Mouse (Mus musculus): ENCODE measurements around the gene Uqcc2. TPM values are rescaled to one million over a fixed set of nuclear protein-coding genes. Genes with fewer than 3 reads are reported as not detected.

The Uqcc2 gene
- total RNA-seq (2017): 97.7 and 113 TPM in 2 replicates

GRCm38 (mm10) chr17:27133551-27134141, at the start of gene Uqcc2:
Uqcc2 (minus strand) TSS chr17:27133916.
- ATAC-seq (replicated peaks in 1 of 2; ENCODE audit: insufficient read depth in 1 of 2, low FRiP score in 2 of 2, low TSS enrichment in 1 of 2, low read depth in 1 of 2, poor library complexity in 2 of 2, severe bottlenecking in 2 of 2): peak; percentile 90

GRCm38 (mm10) chr17:27182401-27182800, 48.7 kb upstream of the Uqcc2 start:
- ATAC-seq (replicated peaks in 1 of 2; ENCODE audit: insufficient read depth in 1 of 2, low FRiP score in 2 of 2, low TSS enrichment in 1 of 2, low read depth in 1 of 2, poor library complexity in 2 of 2, severe bottlenecking in 2 of 2): no peak

GRCm38 (mm10) chr17:27181666-27182065, 48.0 kb upstream of the Uqcc2 start:
- no peak for ATAC-seq (replicated peaks in 1 of 2; ENCODE audit: insufficient read depth in 1 of 2, low FRiP score in 2 of 2, low TSS enrichment in 1 of 2, low read depth in 1 of 2, poor library complexity in 2 of 2, severe bottlenecking in 2 of 2)

DNA sequence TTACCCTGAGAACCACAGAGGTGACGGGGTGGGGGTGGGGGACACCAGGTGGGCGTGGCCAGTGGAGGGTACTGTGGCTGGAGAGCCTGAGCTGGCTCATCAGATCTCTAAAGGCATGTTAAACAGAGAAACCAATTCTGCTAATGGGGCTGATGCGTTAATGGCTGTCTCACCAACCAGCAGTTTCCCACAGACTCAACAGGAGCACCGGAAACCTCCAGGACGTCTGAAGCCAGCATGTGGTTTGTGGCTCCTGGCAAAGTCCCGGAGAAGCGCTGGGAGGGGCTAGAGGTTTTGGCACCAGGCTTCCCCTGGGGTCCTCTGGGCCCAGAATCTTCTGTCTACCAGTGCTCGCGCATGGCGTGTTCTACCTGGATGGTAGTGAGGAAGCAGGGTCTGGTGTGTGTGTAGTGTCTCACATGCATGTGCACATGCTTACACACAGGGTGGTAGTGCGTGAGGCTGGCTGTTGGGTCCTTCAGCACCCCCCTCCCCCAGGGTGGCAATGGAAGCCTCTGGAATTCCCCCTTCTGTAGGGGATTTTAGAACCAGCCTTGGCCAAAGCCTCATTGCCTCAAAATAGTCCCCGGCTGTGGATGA, 46.1 kb upstream of the Uqcc2 start:
- ATAC-seq (replicated peaks in 1 of 2; ENCODE audit: insufficient read depth in 1 of 2, low FRiP score in 2 of 2, low TSS enrichment in 1 of 2, low read depth in 1 of 2, poor library complexity in 2 of 2, severe bottlenecking in 2 of 2): peak; percentile 27 to 46; a peak in 3 of 4 replicates

- no peak for ATAC-seq (replicated peaks in 1 of 2; ENCODE audit: insufficient read depth in 1 of 2, low FRiP score in 2 of 2, low TSS enrichment in 1 of 2, low read depth in 1 of 2, poor library complexity in 2 of 2, severe bottlenecking in 2 of 2)
Measured at GRCm38 (mm10) chr17:27178427-27179177, 44.9 kb upstream of the Uqcc2 start.

GRCm38 (mm10) chr17:27178019-27178418, 44.3 kb upstream of the Uqcc2 start:
- ATAC-seq (replicated peaks in 1 of 2; ENCODE audit: insufficient read depth in 1 of 2, low FRiP score in 2 of 2, low TSS enrichment in 1 of 2, low read depth in 1 of 2, poor library complexity in 2 of 2, severe bottlenecking in 2 of 2): no peak

DNA sequence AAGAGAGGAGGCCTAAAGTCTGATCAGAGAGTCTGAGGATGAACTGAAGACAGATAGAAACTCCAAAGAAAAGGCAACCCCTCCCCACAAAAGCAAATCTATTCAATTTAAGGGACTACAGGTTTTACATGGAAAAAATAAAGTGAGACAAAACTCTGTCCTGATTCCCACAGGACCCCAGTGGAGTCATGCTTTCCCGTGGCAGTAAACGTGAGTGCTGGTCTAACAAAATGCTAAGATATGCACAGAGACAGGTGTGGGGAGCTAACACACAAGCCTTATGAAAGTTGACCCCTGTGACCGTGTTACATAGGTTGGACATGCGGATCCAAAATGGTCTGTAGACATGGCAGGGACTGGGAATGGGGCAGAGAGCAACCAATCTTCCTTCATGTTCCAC, 43.0 kb upstream of the Uqcc2 start:
- ATAC-seq (replicated peaks in 1 of 2; ENCODE audit: insufficient read depth in 1 of 2, low FRiP score in 2 of 2, low TSS enrichment in 1 of 2, low read depth in 1 of 2, poor library complexity in 2 of 2, severe bottlenecking in 2 of 2): no peak

DNA sequence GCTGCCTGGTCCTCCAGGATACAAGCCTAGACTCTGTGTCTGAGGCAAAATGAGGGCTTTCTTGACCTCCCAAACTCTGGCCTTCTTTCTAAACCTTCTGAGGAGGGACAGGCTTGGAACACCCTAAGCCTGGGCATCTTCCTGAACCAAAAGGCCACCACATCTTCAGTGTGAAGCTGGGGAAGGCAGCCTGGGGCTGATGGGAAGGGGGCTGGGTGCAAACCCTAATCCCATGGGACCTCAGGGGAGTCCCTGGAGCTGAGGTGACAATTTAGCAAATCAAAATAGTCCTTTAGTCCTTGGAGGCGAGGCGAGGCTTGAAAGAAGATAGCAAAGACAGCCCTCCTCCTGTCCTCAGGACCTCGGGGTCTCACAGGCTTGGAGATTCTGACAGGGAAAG, 42.6 kb upstream of the Uqcc2 start:
- no peak for ATAC-seq (replicated peaks in 1 of 2; ENCODE audit: insufficient read depth in 1 of 2, low FRiP score in 2 of 2, low TSS enrichment in 1 of 2, low read depth in 1 of 2, poor library complexity in 2 of 2, severe bottlenecking in 2 of 2)

DNA sequence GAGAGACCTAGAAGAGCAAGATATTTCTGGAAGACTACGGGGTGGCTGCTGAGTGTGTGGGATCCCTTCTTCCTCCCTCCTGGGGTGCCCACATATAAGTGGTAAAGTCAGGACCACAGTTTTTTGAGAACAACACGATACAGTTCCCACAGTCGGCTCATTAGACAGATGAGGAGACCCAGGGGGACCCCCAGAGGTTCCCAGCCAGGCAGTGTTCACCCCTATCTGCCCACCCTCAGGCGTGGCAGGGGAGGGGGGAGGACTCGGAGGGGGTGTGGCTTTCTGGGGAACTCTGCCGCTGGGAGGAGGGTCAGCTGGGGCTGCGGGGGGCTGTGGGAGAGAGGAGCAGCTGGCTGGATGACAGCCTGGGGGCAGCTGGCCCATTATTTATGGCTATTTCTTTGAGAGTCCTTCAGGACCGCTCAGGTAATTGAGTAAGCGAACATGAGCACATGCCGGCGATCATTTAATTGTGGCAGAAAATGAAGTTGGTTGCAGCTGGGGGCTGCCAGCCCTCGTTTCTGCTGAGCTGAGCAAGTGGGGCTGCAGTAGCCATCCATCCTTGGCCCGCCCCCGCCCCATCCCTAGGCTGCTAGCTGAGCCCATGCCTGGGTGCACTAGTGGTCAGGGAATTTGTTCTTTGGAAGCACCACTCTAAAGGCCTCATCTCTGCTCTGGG, 41.6 kb upstream of the Uqcc2 start:
- no peak for ATAC-seq (replicated peaks in 1 of 2; ENCODE audit: insufficient read depth in 1 of 2, low FRiP score in 2 of 2, low TSS enrichment in 1 of 2, low read depth in 1 of 2, poor library complexity in 2 of 2, severe bottlenecking in 2 of 2)

GRCm38 (mm10) chr17:27173715-27174114, 40.0 kb upstream of the Uqcc2 start:
- ATAC-seq (replicated peaks in 1 of 2; ENCODE audit: insufficient read depth in 1 of 2, low FRiP score in 2 of 2, low TSS enrichment in 1 of 2, low read depth in 1 of 2, poor library complexity in 2 of 2, severe bottlenecking in 2 of 2): peak; percentile 64 to 77; a peak in 3 of 4 replicates

- no peak for ATAC-seq (replicated peaks in 1 of 2; ENCODE audit: insufficient read depth in 1 of 2, low FRiP score in 2 of 2, low TSS enrichment in 1 of 2, low read depth in 1 of 2, poor library complexity in 2 of 2, severe bottlenecking in 2 of 2)
Measured at GRCm38 (mm10) chr17:27172459-27172858, 38.7 kb upstream of the Uqcc2 start.

DNA sequence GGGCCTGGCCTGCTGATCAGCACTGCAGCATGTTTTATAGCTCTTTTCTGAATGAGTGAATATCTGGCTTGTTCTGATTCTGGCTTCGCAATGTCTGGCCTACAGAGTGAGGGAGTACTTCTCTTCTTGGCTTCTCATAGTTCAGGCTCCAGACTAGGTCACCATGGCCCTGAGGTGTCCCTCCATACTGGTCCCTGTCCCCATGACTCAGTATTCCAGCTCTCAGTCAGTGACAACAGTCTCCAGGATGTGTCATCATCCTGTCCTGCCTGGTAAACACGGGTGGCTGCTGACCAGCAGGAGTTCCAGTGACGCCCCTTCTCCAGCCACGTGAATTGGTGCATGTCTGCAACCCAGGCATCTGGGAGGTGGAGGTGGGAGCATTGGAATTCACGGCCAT, 37.4 kb upstream of the Uqcc2 start:
- ATAC-seq (replicated peaks in 1 of 2; ENCODE audit: insufficient read depth in 1 of 2, low FRiP score in 2 of 2, low TSS enrichment in 1 of 2, low read depth in 1 of 2, poor library complexity in 2 of 2, severe bottlenecking in 2 of 2): no peak

DNA sequence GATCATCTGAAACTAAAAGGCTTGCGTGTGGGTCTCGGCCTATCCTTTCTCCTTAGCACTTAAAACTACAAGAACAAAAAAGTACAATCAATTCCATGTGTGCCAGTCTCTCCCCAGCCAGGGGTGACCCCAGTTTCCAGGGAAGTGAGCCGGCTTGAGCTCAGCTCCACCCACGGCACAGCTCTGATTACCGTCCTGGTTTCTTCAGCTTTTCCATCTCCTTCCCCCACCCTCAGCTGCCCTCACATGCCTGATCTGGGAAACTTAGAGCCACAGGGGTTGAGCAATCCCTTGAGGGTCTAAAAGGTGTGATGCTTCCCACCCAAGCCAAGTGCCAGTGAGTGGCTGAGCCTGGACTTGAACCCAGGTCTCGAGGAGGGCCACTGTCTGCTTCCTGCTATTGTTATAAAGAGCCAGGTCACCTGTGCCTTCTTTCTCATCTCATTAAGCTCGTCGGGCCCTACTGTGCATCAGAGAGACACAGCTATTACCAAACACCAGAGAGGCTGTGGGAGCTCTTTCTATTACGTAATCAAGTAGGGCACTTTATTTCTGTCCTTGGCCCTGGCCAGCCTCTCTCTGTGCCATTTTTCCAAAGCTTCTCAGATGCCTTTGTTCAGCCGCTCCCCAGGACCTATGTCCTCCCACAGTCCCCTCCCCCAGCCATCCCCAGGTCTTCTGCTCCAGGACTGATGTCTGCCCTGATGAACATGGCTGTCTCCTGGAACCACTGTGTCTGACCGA, 36.4 kb upstream of the Uqcc2 start:
- ATAC-seq (replicated peaks in 1 of 2; ENCODE audit: insufficient read depth in 1 of 2, low FRiP score in 2 of 2, low TSS enrichment in 1 of 2, low read depth in 1 of 2, poor library complexity in 2 of 2, severe bottlenecking in 2 of 2): no peak

GRCm38 (mm10) chr17:27168569-27168968, 34.9 kb upstream of the Uqcc2 start:
- no peak for ATAC-seq (replicated peaks in 1 of 2; ENCODE audit: insufficient read depth in 1 of 2, low FRiP score in 2 of 2, low TSS enrichment in 1 of 2, low read depth in 1 of 2, poor library complexity in 2 of 2, severe bottlenecking in 2 of 2)

DNA sequence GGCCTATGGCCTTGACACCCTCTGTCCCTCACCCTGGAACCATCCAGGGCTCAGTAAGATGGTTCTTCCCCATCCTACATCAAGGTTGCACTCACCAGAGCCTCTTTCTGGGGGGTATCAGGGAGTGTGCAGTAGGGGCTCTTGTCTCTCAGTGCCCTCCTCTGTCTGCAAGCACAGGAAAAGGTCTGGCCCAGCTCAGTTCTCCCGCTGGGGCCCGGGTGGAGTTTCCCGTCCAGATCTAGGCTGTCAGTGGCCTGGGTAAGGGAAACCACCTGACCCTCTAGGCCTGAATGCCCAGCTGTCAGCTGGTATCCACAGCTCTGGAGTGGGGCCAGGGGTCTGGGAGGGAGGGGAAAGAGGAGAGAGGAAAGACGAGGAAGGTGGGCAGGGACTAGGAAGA, 33.8 kb upstream of the Uqcc2 start, which contains the start of gene Ip6k3:
Ip6k3 (minus strand) TSS at position 251 of the 400 bp plus-strand sequence.
- ATAC-seq (replicated peaks in 1 of 2; ENCODE audit: insufficient read depth in 1 of 2, low FRiP score in 2 of 2, low TSS enrichment in 1 of 2, low read depth in 1 of 2, poor library complexity in 2 of 2, severe bottlenecking in 2 of 2): no peak

DNA sequence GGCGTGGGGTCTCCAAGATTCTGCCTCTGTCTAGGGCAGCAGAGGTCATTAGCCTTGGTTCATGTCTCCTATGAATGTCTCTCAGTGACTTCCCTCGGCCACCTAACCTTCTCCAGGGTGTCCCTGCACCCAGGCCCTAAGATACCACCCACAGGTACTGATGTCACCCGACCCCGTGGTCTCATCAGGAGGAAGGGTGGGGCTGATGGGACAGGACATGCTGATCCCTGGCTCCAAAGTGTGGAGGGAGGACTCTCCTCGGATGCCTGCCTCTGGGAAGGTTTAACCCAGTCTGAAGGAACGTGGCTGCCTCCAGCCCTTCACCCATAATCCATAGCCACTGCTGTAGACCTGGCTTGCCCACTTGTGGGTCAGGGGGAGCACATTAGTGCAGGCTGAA, 33.2 kb upstream of the Uqcc2 start:
- ATAC-seq (replicated peaks in 1 of 2; ENCODE audit: insufficient read depth in 1 of 2, low FRiP score in 2 of 2, low TSS enrichment in 1 of 2, low read depth in 1 of 2, poor library complexity in 2 of 2, severe bottlenecking in 2 of 2): no peak

- 0 out of 4 replicates have a peak, but pooled peaks of 1 of the 2 experiments have one; percentile 17 for ATAC-seq (replicated peaks in 1 of 2; ENCODE audit: insufficient read depth in 1 of 2, low FRiP score in 2 of 2, low TSS enrichment in 1 of 2, low read depth in 1 of 2, poor library complexity in 2 of 2, severe bottlenecking in 2 of 2)
Measured at GRCm38 (mm10) chr17:27165054-27165773, 31.5 kb upstream of the Uqcc2 start.

Data from hematopoietic stem cell, adult 5-6 weeks (primary cell).